ENCODE assay signal across 12 mouse cellular contexts in genomic region chr7:99086646-99087443, GRCm38 (mm10). TPM values are rescaled to one million over a fixed set of nuclear protein-coding genes. Genes with fewer than 3 reads are reported as not detected.
DNase-seq lines count a peak whose midpoint lies in the region; ATAC-seq lines count a peak whose summit lies in the region.
"Had no signal": no experiment of that assay in that cellular context is flagged by ENCODE, and none has a peak within 500 bp of the region (broad histone marks: within the 10 kb centered on the region; RNA-seq: fewer than 3 reads in every experiment).

No protein-coding gene starts in this region.

- peak; percentile 88 for ATAC-seq in activated CD4-positive, CD25-positive, alpha-beta regulatory T cell, adult 4 months
- ATAC-seq: forebrain, embryonic 14.5 days; intestine, embryonic 15.5 days had no signal

- DNase-seq in lung, postnatal 25 days (ENCODE audit: low spot score): peak; percentile 26
- DNase-seq in lung, postnatal 36 days: no peak
- peak; percentile 91 for DNase-seq in naive thymus-derived CD4-positive, alpha-beta T cell, adult 2 months (ENCODE audit: low read depth)
- peak; percentile 84 for DNase-seq in thymus, postnatal 14 days
- DNase-seq in kidney, postnatal 10 days: no peak
- no peak for DNase-seq in adrenal gland, postnatal 14 days
- no peak for DNase-seq in embryo, embryonic 9.5 days (ENCODE audit: extremely low spot score)
- DNase-seq: cerebellum, adult 2 months; gastrocnemius, postnatal 25 days had no signal

RNA-seq across cellular contexts. Expression of gene Uvrag, which starts 54.1 kb away (rescaled TPM):
- polyA plus RNA-seq in activated CD4-positive, CD25-positive, alpha-beta regulatory T cell, adult 4 months (2017; shearing (Covaris generic)): 1 to 10 TPM; 6.7 to 8.9 TPM
- total RNA-seq in adrenal gland, postnatal 14 days (2021): 33.7 and 42.3 TPM in 2 replicates

Comparison
In these comparisons a context has a peak if more than half of its experiments do, and no peak if none do; other contexts are left out.
1. DNase-seq: peak in lung, postnatal 25 days (single experiment), naive thymus-derived CD4-positive, alpha-beta T cell, adult 2 months (single experiment) and thymus, postnatal 14 days (single experiment); none in lung, postnatal 36 days (single experiment), kidney, postnatal 10 days (single experiment), adrenal gland, postnatal 14 days (single experiment) and embryo, embryonic 9.5 days (single experiment).